Mouse (Mus musculus) thymus, adult 2 months (tissue): Measurements from ENCODE around the gene Tmem238. TPM values are rescaled to one million over a fixed set of nuclear protein-coding genes. Genes with fewer than 3 reads are reported as not detected.

ENCODE experiments used
- DNase-seq: peaks from one replicate; pipeline ENCODE4 v3.0.0; 2021
- H3K27ac ChIP-seq: fragments of 200-500 bp; 2 replicates; pipeline ENCODE4 v1.5.1; 2012; ENCODE audit warnings: low read length, control low read depth; ENCODE audit not compliant: control insufficient read depth, insufficient read depth
- H3K27me3 ChIP-seq: fragments of 200-500 bp; 2 replicates; pipeline ENCODE4 v1.6.1; 2012; ENCODE audit warnings: mild to moderate bottlenecking, low read length, moderate library complexity, mixed read lengths; ENCODE audit not compliant: control insufficient read depth, insufficient read depth
- H3K36me3 ChIP-seq: fragments of 200-500 bp; 2 replicates; pipeline ENCODE4 v1.6.1; 2012; ENCODE audit warnings: mild to moderate bottlenecking, low read length, moderate library complexity; ENCODE audit not compliant: control insufficient read depth, insufficient read depth
- H3K4me1 ChIP-seq: fragments of 200-500 bp; replicated peaks from 2 replicates; pipeline ENCODE4 v1.6.1; 2012; ENCODE audit warnings: low read length; ENCODE audit not compliant: control insufficient read depth, insufficient read depth
- H3K4me3 ChIP-seq: fragments of 200-500 bp; 2 replicates; pipeline ENCODE4 v1.5.1; 2012; ENCODE audit warnings: mild to moderate bottlenecking, low read length, control low read depth, moderate library complexity; ENCODE audit not compliant: control insufficient read depth, insufficient read depth
- CTCF ChIP-seq: fragments of 200-500 bp; IDR thresholded peaks from 2 replicates; pipeline ENCODE4 v1.5.1; 2012; ENCODE audit warnings: mild to moderate bottlenecking, control low read depth, low read length, moderate library complexity, borderline replicate concordance; ENCODE audit not compliant: control insufficient read depth, poor library complexity, insufficient read depth; ENCODE audit errors: extremely low read depth
- POLR2A ChIP-seq: fragments of 200-500 bp; IDR thresholded peaks from 2 replicates; pipeline ENCODE4 v1.6.1; 2012; ENCODE audit warnings: mild to moderate bottlenecking, low read length, control low read depth, moderate library complexity; ENCODE audit not compliant: control insufficient read depth, poor library complexity, insufficient read depth; ENCODE audit errors: extremely low read depth
- WGBS: fragments of 180-500 bp; shearing (Covaris S2); methylation state at CpG from one replicate; pipeline ENCODE4 v1.1.7; 2018; 5-methylcytosine and 5-hydroxymethylcytosine counted together
- polyA plus RNA-seq: library from polyadenylated mRNA; depleted of rRNA; stranded (reverse); fragments of >200 nt; gene quantifications from 2 replicates; pipeline ENCODE4 v1.2.3, GENCODE M21; 2012

Tmem238 gene
- polyA plus RNA-seq, 1 experiment, result 18.1 TPM

GRCm38 (mm10) chr7:4747156-4747899 lies 42.1 kb downstream of the Tmem238 start:
- Histone ChIP-seq H3K27ac (no peak overlapping the region), H3K36me3 (no peaks in the 10 kb centered on the region), H3K27me3 (no peaks in the 10 kb centered on the region), H3K4me1 (peaks cover 9% of the 10 kb centered on the region), H3K4me3 (no peak overlapping the region)
- no peak for TF ChIP-seq POLR2A
- TF ChIP-seq CTCF, result no peak
- 94% methylated on average over 9 of the region's 9 CpGs for WGBS
- DNase-seq, result no peak

GRCm38 (mm10) chr7:4746326-4746980 lies 43.0 kb downstream of the Tmem238 start:
- Histone ChIP-seq H3K4me3 (no peak overlapping the region), H3K27me3 (no peaks in the 10 kb centered on the region), H3K27ac (no peak overlapping the region), H3K4me1 (peaks cover 1% of the 10 kb centered on the region; the same call in 1 of the 2 replicates), H3K36me3 (no peaks in the 10 kb centered on the region)
- 97% methylated on average over 22 of the region's 22 CpGs for WGBS
- no peak for DNase-seq
- TF ChIP-seq CTCF (no peak), POLR2A (no peak)

GRCm38 (mm10) chr7:4744886-4745285 lies 44.6 kb downstream of the Tmem238 start:
- H3K4me3 ChIP-seq, result no peak overlapping the region
- over 99% methylated on average over 6 of the region's 6 CpGs for WGBS
- peaks cover 12% of the 10 kb centered on the region for H3K4me1 ChIP-seq
- H3K27ac ChIP-seq, result no peak overlapping the region
- no peak for TF ChIP-seq POLR2A
- TF ChIP-seq CTCF, result no peak
- DNase-seq, result no peak
- H3K36me3 ChIP-seq, result no peaks in the 10 kb centered on the region
- no peaks in the 10 kb centered on the region for H3K27me3 ChIP-seq

- no peaks in the 10 kb centered on the region for H3K36me3 ChIP-seq
- no peak overlapping the region for H3K4me3 ChIP-seq
- 97% methylated on average over 2 of the region's 2 CpGs for WGBS
Measured at GRCm38 (mm10) chr7:4743354-4743753, 46.1 kb downstream of the Tmem238 start.

GRCm38 (mm10) chr7:4742482-4742819 lies 47.0 kb downstream of the Tmem238 start:
- WGBS, result 92% methylated on average over 6 of the region's 6 CpGs

More at GRCm38 (mm10) chr7:4743354-4743753, 46.1 kb downstream of the Tmem238 start:
- DNase-seq, result no peak
- Histone ChIP-seq H3K27ac (no peak overlapping the region), H3K4me1 (peaks cover 16% of the 10 kb centered on the region), H3K27me3 (no peaks in the 10 kb centered on the region)
- TF ChIP-seq CTCF (no peak), POLR2A (no peak)

GRCm38 (mm10) chr7:4741672-4742481 lies 47.6 kb downstream of the Tmem238 start:
- peaks cover 16% of the 10 kb centered on the region for H3K4me1 ChIP-seq
- H3K27ac ChIP-seq, result no peak overlapping the region
- TF ChIP-seq CTCF (no peak), POLR2A (no peak)
- no peak for DNase-seq
- WGBS, result 96% methylated on average over 21 of the region's 21 CpGs
- no peak overlapping the region for H3K4me3 ChIP-seq
- no peaks in the 10 kb centered on the region for H3K27me3 ChIP-seq
- H3K36me3 ChIP-seq, result no peaks in the 10 kb centered on the region

More at GRCm38 (mm10) chr7:4742482-4742819, 47.0 kb downstream of the Tmem238 start:
- no peaks in the 10 kb centered on the region for H3K27me3 ChIP-seq
- H3K36me3 ChIP-seq, result no peaks in the 10 kb centered on the region
- TF ChIP-seq CTCF (no peak), POLR2A (no peak)
- H3K4me1 ChIP-seq, result peaks cover 16% of the 10 kb centered on the region
- no peak overlapping the region for H3K27ac ChIP-seq
- DNase-seq, result no peak
- H3K4me3 ChIP-seq, result no peak overlapping the region
